Mouse (Mus musculus): Measurements from ENCODE around the gene Myo3a.
A peak's percentile ranks its signal among the peaks of the same experiment; 100 is the strongest.
"Not testable (repeated sequence)": the region's sequence is repeated elsewhere in the genome, so short reads cannot be mapped to it uniquely, and the experiment has no call there.

Gene Myo3a

GRCm38 (mm10) chr2:22227308-22227707 is at the start of gene Myo3a:
Gene Myo3a (plus strand): TSS chr2:22227503.
- no peak for DNase-seq

GRCm38 (mm10) chr2:22250462-22250861 is 23.2 kb downstream of the Myo3a start:
- no peak for DNase-seq

DNA sequence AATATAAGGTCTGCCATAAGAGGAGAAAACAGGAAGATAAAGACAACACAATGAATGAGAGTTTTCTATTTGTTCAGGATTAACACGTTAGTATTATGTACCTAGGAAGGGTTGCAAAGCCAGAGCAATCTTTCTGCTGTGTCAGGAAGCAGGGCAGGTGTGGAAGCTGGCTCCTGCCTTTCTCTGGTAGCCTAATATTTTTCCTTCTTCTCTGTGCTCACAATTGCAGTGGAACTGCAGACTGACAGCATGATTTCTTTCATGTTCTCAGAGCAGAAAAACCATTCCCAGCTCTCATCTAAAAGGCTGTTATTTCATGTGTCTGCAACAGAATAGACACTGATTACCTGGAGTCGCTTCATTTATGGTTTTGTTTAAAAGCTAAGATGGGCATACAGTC is 23.7 kb downstream of the Myo3a start:
- DNase-seq, result no peak

DNA sequence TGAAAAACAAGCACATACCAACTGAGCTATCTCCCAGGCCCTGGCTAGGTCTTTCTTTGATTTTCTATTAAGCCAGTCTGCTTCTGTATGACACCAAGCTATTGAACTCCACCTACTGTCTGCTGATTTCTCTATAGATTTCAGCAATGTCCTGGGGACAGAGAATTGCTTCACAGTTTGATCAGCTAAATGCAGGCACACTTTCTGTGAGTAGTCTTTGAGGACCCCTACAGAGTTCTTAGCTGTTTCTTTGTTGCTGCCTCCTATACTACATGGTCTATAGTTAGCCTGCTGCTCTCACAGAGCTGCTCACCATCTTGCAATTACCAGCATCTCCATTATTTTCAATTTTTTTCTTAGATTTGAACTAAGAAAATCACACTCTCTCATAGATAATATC is 28.3 kb downstream of the Myo3a start:
- DNase-seq, result no peak

- no peak for DNase-seq
These were observed 44.3 kb downstream of the Myo3a start for GRCm38 (mm10) chr2:22271555-22271954.

- DNase-seq, result no peak
These were observed 58.1 kb downstream of the Myo3a start for GRCm38 (mm10) chr2:22285366-22285765.

DNA sequence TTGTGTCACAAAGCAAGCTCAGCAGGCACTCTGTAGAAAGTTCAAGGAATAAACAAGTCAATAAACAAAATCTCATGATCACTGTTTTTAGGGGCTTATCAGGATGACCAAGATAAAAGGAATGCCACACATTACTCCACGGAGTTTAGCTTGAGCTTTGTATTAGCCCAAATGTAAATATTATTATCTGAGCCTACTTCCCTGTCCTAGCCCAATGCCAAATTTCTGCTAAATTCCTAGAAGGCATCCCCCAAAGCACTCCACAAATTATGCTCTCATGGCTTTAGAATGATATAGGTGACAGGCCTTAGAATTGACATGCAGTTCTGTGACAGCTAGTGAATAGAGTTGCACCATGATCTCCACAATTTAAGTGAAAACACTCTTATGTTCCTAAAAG is 58.5 kb downstream of the Myo3a start:
- DNase-seq, result no peak

GRCm38 (mm10) chr2:22293579-22294446 is 66.5 kb downstream of the Myo3a start:
- DNase-seq, result no peak

DNA sequence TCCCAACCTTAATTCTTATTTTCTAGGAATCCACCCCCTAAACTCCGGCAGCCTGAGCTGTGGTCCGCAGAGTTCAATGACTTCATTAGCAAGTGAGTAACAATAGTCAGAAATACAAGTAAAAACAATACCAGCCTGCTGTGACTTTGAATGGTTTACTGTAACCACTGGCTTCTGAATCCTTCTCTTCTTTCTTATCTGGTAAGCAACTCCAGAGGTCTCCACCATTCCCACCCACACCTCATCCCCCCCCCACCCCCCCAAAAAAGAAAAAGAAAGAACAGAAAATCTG is 67.1 kb downstream of the Myo3a start:
- no peak for DNase-seq

DNA sequence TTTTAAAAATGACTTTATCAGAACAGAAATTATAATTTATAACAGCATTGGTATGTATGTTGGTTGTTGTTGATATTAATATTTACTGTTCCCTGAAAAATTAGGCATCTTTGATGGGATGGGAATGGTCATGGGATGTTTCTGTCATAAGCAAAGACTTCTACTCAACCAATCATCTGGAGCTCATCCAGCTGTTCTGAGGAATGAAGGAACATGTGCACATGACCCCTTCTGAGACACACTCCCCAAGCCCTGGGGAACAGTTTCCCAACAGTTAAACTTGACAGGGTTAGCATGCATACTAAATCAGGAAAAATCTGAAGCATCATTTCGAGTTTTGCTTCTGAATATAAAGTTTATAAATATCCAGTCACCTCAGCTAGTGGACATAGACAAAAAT is 70.6 kb downstream of the Myo3a start:
- no peak for DNase-seq

DNA sequence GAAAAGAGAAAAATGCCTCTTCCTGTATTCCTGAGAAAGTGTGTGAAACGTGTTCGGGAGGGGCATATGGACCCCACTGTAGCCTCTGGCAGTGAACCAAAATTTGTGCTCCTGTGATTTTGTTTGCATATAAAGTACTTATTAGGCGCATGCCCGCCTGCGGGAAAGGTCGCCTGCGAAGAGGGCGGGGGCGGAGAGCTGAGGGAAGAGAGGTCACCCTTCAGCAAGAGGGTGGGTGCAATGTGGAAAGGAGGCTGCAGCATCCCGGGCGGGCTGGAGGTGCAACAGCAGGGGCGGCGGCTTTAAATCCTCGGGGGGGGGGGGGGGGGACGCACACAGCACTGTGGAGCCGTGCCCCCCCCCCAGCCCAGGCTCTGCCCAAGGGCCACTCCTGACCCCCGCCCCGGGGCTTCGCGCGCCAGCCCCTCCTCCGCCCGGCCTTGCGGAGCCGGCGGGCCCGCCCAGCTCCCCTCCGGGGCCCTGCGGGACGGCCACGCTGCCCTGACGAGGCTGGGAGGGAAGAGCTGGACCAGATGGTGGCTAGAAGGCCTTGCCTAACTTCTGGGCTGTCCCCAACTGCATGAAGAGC is 111.1 kb downstream of the Myo3a start:
- no peak for DNase-seq

DNA sequence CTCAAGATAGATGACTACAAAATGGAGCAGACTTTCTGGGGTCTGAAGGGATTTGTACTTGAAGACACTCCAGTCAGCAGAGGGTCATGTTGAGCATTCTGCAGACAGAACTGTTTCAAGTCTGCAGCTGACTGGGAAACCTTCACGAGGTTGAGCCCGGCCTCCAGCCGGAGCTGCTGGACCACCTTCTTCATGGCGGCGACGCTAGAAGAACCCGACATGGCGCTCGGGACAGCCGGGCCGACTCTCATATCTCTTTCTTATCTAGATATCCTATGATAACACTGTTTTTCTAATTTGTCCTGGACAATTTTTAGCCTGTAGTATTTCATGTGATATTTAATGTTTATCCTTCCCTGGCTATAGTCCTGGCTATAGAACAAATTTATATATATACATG is 183.2 kb downstream of the Myo3a start:
- not testable (repeated sequence) for DNase-seq

DNA sequence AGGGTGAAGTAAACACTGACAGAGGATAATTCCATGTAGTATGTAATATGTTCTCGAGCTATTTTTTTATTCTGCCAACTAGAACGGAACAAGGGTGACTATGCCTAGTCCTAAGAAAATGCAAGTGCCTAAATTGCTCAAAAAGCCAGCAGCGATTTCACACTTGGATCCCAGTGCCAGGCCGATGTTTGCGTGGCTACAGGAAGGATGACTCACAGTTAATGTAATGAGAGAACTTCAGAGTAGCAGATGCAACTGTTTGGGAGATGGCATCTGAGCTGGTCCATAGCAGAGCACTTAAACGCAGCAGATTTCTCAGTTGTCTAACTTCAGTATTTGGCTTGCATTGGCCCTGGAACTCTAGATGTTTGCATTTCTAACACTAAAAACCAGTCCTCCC is 321.1 kb downstream of the Myo3a start:
- DNase-seq, result no peak

DNA sequence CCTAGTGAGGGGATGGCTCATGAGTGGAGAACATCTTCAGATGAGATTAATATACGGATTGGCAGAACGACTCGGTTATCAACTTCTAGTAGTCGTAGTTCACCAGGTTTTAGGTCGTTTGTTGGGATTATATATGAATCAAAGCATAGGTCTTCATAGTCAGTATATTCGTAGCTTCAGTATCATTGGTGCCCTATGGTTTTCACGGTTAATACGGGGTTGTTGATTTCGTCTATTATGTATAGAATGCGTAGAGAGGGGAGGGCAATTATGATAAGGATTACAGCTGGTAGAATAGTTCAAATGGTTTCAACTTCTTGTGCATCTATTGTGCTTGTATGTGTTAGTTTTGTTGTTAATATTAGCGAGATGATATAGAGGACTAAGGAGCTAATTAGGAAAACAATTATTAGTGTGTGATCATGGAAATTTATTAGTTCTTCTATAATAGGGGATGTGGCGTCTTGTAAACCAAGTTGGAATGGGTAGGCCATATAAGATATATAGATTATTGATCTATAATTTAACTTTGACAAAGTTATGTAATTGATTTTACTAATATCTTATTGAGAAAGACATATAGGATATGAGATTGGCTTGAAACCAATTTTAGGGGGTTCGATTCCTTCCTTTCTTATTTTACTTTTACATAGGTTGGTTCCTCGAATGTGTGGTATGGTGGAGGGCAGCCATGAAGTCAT is 360.3 kb downstream of the Myo3a start:
- not testable (repeated sequence) for DNase-seq

DNA sequence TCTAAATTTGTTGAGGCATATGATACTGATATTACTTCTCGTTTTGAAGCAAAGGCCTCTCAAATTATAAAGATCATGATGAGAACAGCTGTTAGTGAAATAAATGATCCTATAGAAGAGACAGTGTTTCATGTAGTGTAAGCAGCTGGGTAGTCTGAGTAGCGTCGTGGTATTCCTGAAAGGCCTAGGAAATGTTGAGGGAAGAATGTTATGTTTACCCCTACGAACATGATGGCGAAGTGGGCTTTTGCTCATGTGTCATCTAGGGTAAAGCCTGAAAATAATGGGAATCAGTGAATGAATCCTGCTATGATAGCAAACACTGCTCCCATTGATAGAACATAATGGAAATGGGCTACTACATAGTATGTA is 360.9 kb downstream of the Myo3a start:
- DNase-seq, result not testable (repeated sequence)

GRCm38 (mm10) chr2:22588673-22589381 is 361.5 kb downstream of the Myo3a start:
- not testable (repeated sequence) for DNase-seq

GRCm38 (mm10) chr2:22589382-22590205 is 362.3 kb downstream of the Myo3a start:
- not testable (repeated sequence) for DNase-seq

DNA sequence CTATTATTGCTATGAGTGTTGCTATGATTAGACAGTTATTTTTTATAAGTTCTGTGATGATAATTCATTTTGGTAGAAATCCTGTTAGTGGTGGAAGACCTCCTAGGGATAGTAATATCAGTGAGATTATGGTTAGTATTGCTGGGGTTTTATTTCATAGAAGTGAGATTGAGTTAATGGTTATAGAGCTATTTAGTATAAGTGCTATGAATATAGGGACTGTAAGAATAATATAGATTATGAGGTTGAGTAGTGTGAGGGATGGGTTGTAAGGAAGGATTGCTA is 362.8 kb downstream of the Myo3a start:
- DNase-seq, result no peak

DNA sequence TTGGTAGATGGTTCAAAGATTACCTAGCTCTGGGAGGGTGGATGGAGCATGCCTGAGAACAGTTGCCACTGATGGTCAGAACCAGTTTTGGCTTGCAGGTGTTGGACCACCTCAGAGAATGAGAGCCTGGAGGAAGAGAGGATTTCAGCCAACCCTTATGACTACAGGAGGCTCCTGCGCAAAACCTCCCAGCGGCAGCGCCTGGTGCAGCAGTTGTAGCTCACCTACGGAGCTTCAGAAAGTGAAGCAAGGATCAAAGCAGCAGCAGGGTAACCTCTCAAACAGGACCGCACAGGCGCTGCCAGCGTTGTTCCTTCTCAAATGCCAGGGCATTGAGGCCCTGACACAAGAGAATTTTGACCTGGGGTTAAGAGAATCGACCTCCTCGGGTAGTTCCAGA is 390.6 kb downstream of the Myo3a start:
- DNase-seq, result peak; percentile 23

DNA sequence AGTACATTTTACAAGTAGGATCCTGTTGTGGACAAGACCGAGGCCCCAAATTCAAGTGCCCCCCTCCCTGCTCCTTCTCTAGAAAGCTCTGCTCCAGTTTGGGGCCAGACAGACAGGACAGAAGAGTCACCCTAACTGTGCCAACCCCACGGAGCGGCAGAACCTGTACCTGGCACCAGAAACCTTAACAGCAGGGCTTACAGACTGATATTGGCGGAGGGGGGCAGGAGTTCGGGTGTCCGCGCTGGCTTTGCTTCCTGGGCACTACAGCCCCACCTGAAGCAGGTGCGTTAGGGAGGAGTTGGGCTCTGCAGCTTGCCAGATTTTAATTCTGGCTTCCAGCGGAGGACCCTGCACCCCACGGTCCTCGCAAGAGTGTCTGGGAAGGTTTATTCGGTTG is 392.1 kb downstream of the Myo3a start:
- no peak for DNase-seq

DNA sequence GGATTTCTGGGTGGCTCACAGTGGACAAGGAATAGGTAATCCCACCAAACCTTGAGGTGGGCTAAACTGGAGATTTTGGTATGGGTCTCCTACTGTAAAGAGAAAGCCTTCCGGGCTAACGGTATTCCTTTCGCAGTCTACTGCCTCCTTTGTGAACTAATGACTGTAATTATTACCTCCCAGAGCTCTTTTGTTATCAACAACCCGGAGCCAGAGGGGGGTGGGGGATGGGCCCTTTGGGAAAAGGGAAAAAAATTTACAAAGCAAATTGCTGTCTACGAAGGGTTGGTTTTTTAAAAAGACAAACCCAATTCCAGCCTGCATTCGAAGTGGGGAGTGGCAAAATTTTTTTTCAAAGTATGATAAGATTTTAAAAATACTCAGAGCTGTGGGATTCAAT is 392.7 kb downstream of the Myo3a start:
- no peak for DNase-seq

DNA sequence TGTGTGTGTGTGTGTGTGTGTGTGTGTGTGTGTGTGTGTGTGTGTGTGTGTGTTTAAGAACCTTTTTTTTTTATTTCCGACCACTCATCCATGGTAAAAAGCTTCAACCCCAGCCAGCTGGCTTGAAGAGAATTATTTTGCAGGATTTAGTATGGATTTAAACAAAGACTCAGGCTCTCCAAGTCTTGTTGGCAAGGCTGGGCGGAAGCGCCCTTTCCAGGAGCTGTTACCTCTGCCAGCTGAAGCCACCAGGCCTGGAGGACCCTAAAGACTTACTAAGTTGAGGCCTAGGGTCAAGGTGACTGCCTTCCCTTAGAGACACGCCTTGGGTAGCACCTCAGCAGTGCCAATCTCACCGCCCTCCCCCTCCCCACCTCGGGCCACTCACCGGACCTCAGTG is 393.2 kb downstream of the Myo3a start:
- DNase-seq, result no peak

Measured in thymus, postnatal 4 days (tissue).